Mouse (Mus musculus): ENCODE measurements around the gene Map7. TPM values are rescaled to one million over a fixed set of nuclear protein-coding genes. Genes with fewer than 3 reads are reported as not detected.

Map7 gene
- polyA plus RNA-seq, 1 experiment, result 0.23 TPM

DNA sequence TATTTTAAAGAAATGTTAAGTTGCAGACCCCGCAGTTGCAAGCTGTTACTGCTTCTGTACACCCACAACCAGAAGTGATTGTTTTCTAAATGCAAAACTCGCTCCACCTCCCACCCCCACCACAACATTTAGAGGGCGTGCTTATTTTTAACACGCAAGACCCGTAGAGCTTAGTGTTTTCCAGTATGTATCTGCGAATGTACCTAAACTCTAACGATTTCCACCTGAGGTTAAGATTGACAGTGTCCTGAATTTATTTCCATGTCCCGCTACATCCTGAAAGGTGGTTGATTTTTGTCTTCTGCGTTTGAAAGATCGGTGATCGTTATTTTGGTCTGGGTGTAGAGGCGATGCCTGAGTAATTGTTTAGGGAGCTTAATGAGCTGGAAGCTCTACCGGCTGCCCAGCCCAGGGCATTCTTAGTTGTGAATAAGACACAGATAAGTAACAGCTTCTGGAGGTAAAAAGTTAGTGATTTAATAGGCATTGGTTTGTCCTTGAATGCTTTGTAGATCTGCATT is 1.6 kb downstream of the Map7 start:
- Histone ChIP-seq H3K4me3 (ENCODE audit: insufficient read depth, low read length) (peak overlapping the region; percentile 33; the same call in 1 of the 2 replicates), H3K27ac (ENCODE audit: insufficient read depth, low read length) (no peak overlapping the region), H3K4me1 (ENCODE audit: control insufficient read depth, insufficient read depth, low read length) (no peaks in the 10 kb centered on the region; the same call in 1 of the 2 replicates)
- TF ChIP-seq POLR2A (IDR thresholded peaks at IDR 0.05; ENCODE audit: low read depth, low read length) (no peak), CTCF (IDR thresholded peaks at IDR 0.05; ENCODE audit: borderline replicate concordance, insufficient read depth, low read length) (no peak)

DNA sequence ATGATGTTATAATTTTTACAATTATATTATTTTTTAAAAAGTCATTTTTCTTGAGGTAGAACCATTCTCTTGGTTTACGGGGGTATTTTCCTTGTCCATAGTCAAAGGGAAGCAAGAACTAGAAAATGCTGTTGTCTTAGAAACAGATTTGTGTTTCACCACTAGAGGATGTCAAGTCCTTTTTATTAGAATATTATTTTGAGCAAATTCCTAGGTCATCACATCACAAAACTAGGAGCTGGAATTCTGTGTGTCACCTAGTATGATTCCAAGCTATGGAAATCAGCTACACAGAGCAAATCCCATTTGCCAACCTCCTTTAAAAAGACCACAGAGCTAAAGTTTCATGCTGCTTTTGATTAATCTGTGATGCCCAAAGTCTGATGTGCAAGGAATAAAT is 3.9 kb downstream of the Map7 start:
- TF ChIP-seq POLR2A (IDR thresholded peaks at IDR 0.05; ENCODE audit: low read depth, low read length) (no peak), CTCF (IDR thresholded peaks at IDR 0.05; ENCODE audit: borderline replicate concordance, insufficient read depth, low read length) (no peak)
- H3K4me3 ChIP-seq (ENCODE audit: insufficient read depth, low read length), result no peak overlapping the region
- no peak overlapping the region for H3K27ac ChIP-seq (ENCODE audit: insufficient read depth, low read length)
- H3K4me1 ChIP-seq (ENCODE audit: control insufficient read depth, insufficient read depth, low read length), result no peaks in the 10 kb centered on the region; the same call in 1 of the 2 replicates

DNA sequence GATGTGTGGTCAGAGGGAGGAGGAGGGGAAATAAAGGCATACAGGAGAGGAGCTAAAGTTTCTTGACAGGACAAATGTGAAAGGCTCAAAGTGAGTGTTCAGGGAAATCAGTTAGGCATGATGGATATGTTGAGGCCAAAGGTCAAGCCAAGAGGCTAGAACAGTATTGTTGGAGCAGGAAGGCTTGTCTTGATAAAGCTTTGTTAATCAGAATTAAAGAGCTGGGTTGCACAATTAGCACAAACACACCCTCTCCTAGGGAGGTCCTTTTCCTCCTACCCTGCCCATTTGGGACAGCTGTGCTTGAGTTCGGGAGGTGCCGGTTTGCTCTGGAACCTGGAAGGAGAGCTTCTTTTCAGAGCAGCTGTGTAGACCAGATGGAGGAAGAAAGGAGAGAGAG is 5.2 kb downstream of the Map7 start:
- H3K4me3 ChIP-seq (ENCODE audit: insufficient read depth, low read length), result no peak overlapping the region
- no peaks in the 10 kb centered on the region for H3K4me1 ChIP-seq (ENCODE audit: control insufficient read depth, insufficient read depth, low read length)
- H3K27ac ChIP-seq (ENCODE audit: insufficient read depth, low read length), result no peak overlapping the region
- TF ChIP-seq CTCF (IDR thresholded peaks at IDR 0.05; ENCODE audit: borderline replicate concordance, insufficient read depth, low read length) (no peak), POLR2A (IDR thresholded peaks at IDR 0.05; ENCODE audit: low read depth, low read length) (no peak)

DNA sequence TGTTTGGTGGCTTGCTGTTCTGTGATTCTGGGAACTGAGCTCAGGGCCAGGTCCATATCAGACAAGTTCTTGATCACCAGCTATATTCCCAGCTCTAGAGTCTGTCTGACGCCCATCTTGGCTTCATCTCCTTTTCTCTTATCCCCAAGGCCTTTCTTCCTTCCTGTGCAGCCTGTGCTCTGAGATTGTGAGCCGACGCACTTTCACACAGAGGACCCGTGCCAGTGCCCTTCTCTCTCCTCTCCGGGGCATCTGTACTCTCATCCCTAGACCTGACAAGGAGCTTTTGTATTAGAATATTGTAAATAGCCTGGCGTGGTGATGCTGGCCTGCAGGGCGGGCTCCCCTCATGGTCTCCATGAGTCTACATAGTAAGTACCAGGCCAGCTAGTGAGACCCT is 7.1 kb downstream of the Map7 start:
- no peak overlapping the region for H3K4me3 ChIP-seq (ENCODE audit: insufficient read depth, low read length)
- H3K27ac ChIP-seq (ENCODE audit: insufficient read depth, low read length), result no peak overlapping the region
- no peak for TF ChIP-seq POLR2A (IDR thresholded peaks at IDR 0.05; ENCODE audit: low read depth, low read length)
- TF ChIP-seq CTCF (IDR thresholded peaks at IDR 0.05; ENCODE audit: borderline replicate concordance, insufficient read depth, low read length), result no peak
- no peaks in the 10 kb centered on the region for H3K4me1 ChIP-seq (ENCODE audit: control insufficient read depth, insufficient read depth, low read length)

DNA sequence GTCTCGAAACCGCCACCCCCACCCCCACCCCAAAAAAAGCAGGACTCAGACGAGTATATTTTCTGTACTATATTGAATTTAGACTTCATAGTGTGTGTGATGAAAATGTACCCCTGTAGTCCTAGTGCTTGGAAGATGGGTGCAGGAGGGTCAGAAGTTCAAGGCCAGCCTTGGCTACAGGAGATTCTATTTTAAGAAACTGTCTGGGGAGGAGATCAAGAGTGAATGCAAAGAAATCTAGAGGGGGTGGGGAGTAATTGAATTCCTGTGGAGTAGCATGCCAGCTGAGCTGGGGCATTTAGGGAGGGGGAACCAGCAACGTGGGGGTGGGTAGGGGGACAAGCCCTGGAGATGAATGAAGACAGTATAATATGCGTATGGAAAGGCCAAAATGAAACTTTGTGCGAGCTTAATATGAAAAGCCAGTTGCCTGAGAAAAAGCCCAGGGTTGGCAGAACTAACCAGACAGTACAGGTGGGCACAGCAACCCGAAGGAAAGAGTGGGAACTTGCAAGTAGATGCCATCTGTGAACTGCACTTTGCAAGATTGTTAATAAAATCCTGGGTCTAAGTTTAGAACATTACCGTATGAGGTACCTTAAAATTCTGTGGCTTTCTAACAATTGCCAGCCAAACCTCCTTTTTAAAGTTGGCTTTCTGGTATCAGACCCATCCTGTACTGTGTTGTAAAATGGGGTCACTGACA is 8.9 kb downstream of the Map7 start:
- H3K27ac ChIP-seq (ENCODE audit: insufficient read depth, low read length), result no peak overlapping the region
- H3K4me1 ChIP-seq (ENCODE audit: control insufficient read depth, insufficient read depth, low read length), result no peaks in the 10 kb centered on the region
- H3K4me3 ChIP-seq (ENCODE audit: insufficient read depth, low read length), result no peak overlapping the region
- TF ChIP-seq POLR2A (IDR thresholded peaks at IDR 0.05; ENCODE audit: low read depth, low read length) (no peak), CTCF (IDR thresholded peaks at IDR 0.05; ENCODE audit: borderline replicate concordance, insufficient read depth, low read length) (no peak)

DNA sequence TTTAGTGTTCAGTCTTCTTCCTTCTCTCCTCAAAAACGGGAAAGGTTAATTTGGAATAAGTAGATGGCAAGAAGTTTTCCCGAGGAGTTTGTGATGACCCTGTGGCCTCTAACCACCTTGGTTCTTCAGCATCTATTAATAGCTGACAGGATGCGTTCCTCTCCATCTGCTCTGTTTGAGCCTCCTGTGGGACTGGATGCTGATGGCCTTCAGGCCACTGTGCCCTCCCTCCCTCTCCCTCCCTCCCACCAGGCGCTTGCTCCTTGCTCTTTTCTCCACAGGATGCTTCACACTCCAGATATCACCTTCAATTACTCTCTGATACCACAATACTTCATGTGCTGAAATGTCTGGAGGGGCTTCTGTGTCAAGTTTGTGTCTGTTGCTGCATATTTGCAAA is 10.5 kb downstream of the Map7 start:
- no peak for TF ChIP-seq POLR2A (IDR thresholded peaks at IDR 0.05; ENCODE audit: low read depth, low read length)
- TF ChIP-seq CTCF (IDR thresholded peaks at IDR 0.05; ENCODE audit: borderline replicate concordance, insufficient read depth, low read length), result no peak
- Histone ChIP-seq H3K27ac (ENCODE audit: insufficient read depth, low read length) (no peak overlapping the region), H3K4me3 (ENCODE audit: insufficient read depth, low read length) (no peak overlapping the region), H3K4me1 (ENCODE audit: control insufficient read depth, insufficient read depth, low read length) (no peaks in the 10 kb centered on the region)

DNA sequence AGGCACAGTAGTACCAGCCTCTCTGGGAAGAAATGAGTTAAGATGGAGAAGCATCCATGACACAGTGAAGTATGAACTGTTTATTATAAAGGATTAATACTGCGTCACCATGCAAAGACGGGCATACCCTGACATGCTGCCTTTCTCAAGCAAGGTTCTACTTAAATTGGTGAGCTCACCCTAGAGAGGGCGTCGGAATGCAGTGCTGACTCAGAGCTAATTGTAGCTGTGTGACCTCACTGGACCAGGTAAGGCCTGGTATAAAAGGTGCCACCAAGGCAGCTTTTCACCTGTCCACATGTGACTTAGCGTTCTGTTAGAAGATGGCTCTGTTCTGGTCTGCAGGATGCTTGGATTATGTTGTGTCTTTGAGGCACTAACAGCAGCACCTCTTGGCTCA is 11.0 kb downstream of the Map7 start:
- Histone ChIP-seq H3K27ac (ENCODE audit: insufficient read depth, low read length) (no peak overlapping the region), H3K4me3 (ENCODE audit: insufficient read depth, low read length) (no peak overlapping the region), H3K4me1 (ENCODE audit: control insufficient read depth, insufficient read depth, low read length) (no peaks in the 10 kb centered on the region)
- TF ChIP-seq CTCF (IDR thresholded peaks at IDR 0.05; ENCODE audit: borderline replicate concordance, insufficient read depth, low read length) (no peak), POLR2A (IDR thresholded peaks at IDR 0.05; ENCODE audit: low read depth, low read length) (no peak)

DNA sequence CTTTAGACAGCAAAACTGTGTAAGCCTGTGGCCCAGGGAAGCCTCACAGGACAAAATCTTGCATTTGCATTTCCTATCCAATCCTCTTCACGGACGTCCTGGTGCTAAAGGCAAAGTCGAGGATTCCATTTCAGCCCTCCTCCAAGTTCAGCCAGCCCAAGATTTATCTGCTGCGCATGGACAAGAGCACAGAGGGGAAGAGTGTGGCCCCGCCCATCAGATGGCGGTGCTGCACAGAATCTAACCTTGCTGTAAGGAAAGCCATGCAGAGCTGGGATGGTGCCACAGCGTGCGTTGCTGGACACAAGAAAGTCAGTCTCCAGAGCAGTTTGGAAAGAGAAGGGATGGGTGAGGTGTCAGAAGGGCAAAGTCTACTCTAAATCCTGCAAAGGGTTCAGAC is 12.6 kb downstream of the Map7 start:
- Histone ChIP-seq H3K4me3 (ENCODE audit: insufficient read depth, low read length) (no peak overlapping the region), H3K4me1 (ENCODE audit: control insufficient read depth, insufficient read depth, low read length) (no peaks in the 10 kb centered on the region), H3K27ac (ENCODE audit: insufficient read depth, low read length) (no peak overlapping the region)
- TF ChIP-seq CTCF (IDR thresholded peaks at IDR 0.05; ENCODE audit: borderline replicate concordance, insufficient read depth, low read length) (no peak), POLR2A (IDR thresholded peaks at IDR 0.05; ENCODE audit: low read depth, low read length) (no peak)

DNA sequence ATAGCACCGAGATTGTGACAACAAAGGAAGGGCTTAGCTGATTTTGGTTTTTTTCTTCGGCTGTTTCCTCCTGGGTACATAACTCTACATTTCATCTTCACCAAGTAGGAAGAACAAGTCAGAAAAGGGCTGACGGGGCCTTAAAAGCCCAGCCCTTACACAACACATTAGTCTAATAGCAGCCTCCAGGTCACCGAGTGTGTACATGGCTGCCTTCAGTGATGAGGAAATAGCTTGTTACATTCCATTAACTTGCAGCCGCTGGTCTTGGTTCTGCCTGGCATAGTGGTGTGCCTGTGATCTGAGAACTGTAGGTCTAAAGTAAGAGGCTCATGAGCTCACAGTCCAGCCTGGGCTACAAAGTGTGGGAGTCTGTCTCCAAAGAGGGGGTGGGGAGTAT is 16.5 kb downstream of the Map7 start:
- Histone ChIP-seq H3K4me3 (ENCODE audit: insufficient read depth, low read length) (no peak overlapping the region), H3K27ac (ENCODE audit: insufficient read depth, low read length) (no peak overlapping the region), H3K4me1 (ENCODE audit: control insufficient read depth, insufficient read depth, low read length) (no peaks in the 10 kb centered on the region)
- TF ChIP-seq POLR2A (IDR thresholded peaks at IDR 0.05; ENCODE audit: low read depth, low read length), result no peak
- no peak for TF ChIP-seq CTCF (IDR thresholded peaks at IDR 0.05; ENCODE audit: borderline replicate concordance, insufficient read depth, low read length)

DNA sequence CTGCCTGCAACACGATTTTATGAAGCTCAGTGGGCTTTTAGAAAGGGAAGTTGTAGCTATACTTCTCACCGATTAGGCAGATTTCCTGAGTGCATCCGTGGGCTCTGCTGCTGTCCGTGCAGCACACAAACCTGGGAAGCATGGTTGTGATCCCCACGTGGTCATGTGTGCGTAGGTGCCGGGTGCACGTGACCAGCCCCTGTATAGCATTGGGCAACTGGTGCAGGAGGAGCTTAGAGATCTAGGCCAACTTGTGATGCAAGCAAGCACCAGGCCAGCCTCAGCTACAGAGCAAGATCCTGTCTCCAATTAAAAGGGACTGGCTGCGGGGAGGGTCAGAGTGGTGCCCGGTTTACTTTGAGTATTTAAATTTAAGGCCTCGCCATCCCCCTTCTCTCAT is 18.5 kb downstream of the Map7 start:
- no peak overlapping the region for H3K4me3 ChIP-seq (ENCODE audit: insufficient read depth, low read length)
- no peak for TF ChIP-seq CTCF (IDR thresholded peaks at IDR 0.05; ENCODE audit: borderline replicate concordance, insufficient read depth, low read length)
- TF ChIP-seq POLR2A (IDR thresholded peaks at IDR 0.05; ENCODE audit: low read depth, low read length), result no peak
- H3K27ac ChIP-seq (ENCODE audit: insufficient read depth, low read length), result no peak overlapping the region
- H3K4me1 ChIP-seq (ENCODE audit: control insufficient read depth, insufficient read depth, low read length), result no peaks in the 10 kb centered on the region
